Mouse (Mus musculus) liver, embryonic 14.5 days (tissue): ENCODE data around the gene Slc16a11. TPM values are rescaled to one million over a fixed set of nuclear protein-coding genes. Genes with fewer than 3 reads are reported as not detected.
A peak's percentile ranks its signal among the peaks of the same experiment; 100 is the strongest.

Experiments
- ATAC-seq: fragments of 200-750 bp; cut with Nextera tagmentation; 2 replicates; pipeline ENCODE4 v1.8.0; 2017; ENCODE audit warnings: moderate number of reproducible peaks, mild to moderate bottlenecking, moderate library complexity; ENCODE audit not compliant: insufficient read depth
- DNase-seq, 3 experiments: peaks; one replicate each; pipeline ENCODE4 v3.0.0-alpha.2; 2012 to 2013; ENCODE audit warnings: low read depth in 3 of 3, low spot score in 3 of 3
- H3K27ac ChIP-seq: fragments of 300-500 bp; sonication (generic); 2 replicates; pipeline ENCODE4 v1.5.1; 2014; ENCODE audit warnings: moderate library complexity, mild to moderate bottlenecking, control low read depth, inconsistent platforms
- H3K27me3 ChIP-seq: fragments of 300-500 bp; sonication (generic); 2 replicates; pipeline ENCODE4 v1.6.1; 2014; ENCODE audit warnings: mild to moderate bottlenecking, low read length, moderate library complexity; ENCODE audit not compliant: control insufficient read depth, insufficient read depth
- H3K36me3 ChIP-seq: fragments of 300-500 bp; sonication (generic); replicated peaks from 2 replicates; pipeline ENCODE4 v1.6.1; 2014; ENCODE audit warnings: low read depth; ENCODE audit not compliant: control insufficient read depth, insufficient read depth
- H3K4me1 ChIP-seq, 2 experiments: fragments of 200-500 bp in 1 of 2; fragments of 300-500 bp in 1 of 2; sonication (generic) in 1 of 2; replicated peaks; 2 replicates each; pipeline ENCODE4 v1.6.1; 2012 to 2014; ENCODE audit warnings: antibody characterized with exemption in 1 of 2, inconsistent platforms in 1 of 2, low read length in 1 of 2; ENCODE audit not compliant: control insufficient read depth in 2 of 2, insufficient read depth in 2 of 2
- H3K4me2 ChIP-seq: fragments of 300-500 bp; sonication (generic); 2 replicates; pipeline ENCODE4 v1.6.1; 2014; ENCODE audit warnings: low read depth, mild to moderate bottlenecking, control low read depth, moderate library complexity
- H3K4me3 ChIP-seq, 2 experiments: fragments of 200-500 bp in 1 of 2; fragments of 300-500 bp in 1 of 2; sonication (generic) in 1 of 2; 2 replicates each; pipeline ENCODE4 v1.5.1; 2012 to 2014; ENCODE audit warnings: low read depth in 2 of 2, low read length in 2 of 2, mild to moderate bottlenecking in 2 of 2, control low read depth in 1 of 2, inconsistent platforms in 1 of 2, moderate library complexity in 1 of 2; ENCODE audit not compliant: insufficient read depth in 1 of 2
- H3K9ac ChIP-seq: fragments of 300-500 bp; sonication (generic); replicated peaks from 2 replicates; pipeline ENCODE4 v1.6.1; 2014; ENCODE audit warnings: mild to moderate bottlenecking, control low read depth, moderate library complexity
- H3K9me3 ChIP-seq: fragments of 300-500 bp; sonication (generic); 2 replicates; pipeline ENCODE4 v1.6.1; 2016; ENCODE audit warnings: low read length, mixed read lengths; ENCODE audit not compliant: control insufficient read depth
- CTCF ChIP-seq: IDR thresholded peaks from 2 replicates; pipeline ENCODE4 v1.5.1; 2016; ENCODE audit warnings: antibody characterized with exemption, low read depth, control low read depth
- EP300 ChIP-seq: IDR thresholded peaks from 2 replicates; pipeline ENCODE4 v1.6.1; 2016; ENCODE audit warnings: antibody characterized with exemption, low read depth
- WGBS: fragments of 180-500 bp; shearing (Covaris S2); extraction: QIAGEN DNeasy Blood & Tissue Kit; methylation state at CpG from one replicate; pipeline ENCODE4 v1.1.7; 2014; ENCODE audit not compliant: insufficient replicate concordance; 5-methylcytosine and 5-hydroxymethylcytosine counted together
- polyA plus RNA-seq, 2 experiments: library from polyadenylated mRNA; depleted of rRNA in 1 of 2; stranded (reverse) in 1 of 2; unstranded in 1 of 2; fragments of >200 nt; fragmentation: Nextera tagmentation in 1 of 2; extraction: Ambion mirVana in 1 of 2; gene quantifications; 2 replicates each; pipeline versions ENCODE4 v1.2.1 to v1.2.3; 2012 to 2014

The Slc16a11 gene
- polyA plus RNA-seq, 2 experiments, result 0.47 to 0.79 TPM

DNA sequence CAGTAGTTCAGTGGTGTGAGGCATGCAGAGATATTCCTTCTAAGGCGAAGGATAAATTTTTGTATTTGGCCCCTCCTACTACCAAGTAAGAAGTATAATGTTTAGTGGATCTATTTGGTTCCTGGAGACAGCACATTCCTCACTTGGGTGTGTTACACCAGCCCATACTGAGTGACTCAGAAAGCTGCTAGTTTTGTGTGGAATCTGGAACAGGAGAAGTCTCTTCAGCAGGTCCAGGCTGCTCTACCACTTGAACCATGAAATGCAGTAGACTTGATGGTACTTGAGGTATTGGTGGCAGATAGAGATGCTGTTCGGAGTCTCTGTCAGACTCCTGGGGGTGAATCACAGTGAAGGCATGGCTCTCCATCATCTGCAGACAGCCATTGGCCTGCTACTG, 1.9 kb upstream of the Slc16a11 start:
- H3K27me3 ChIP-seq, result peaks cover 36% of the 10 kb centered on the region
- ATAC-seq, result no peak

DNA sequence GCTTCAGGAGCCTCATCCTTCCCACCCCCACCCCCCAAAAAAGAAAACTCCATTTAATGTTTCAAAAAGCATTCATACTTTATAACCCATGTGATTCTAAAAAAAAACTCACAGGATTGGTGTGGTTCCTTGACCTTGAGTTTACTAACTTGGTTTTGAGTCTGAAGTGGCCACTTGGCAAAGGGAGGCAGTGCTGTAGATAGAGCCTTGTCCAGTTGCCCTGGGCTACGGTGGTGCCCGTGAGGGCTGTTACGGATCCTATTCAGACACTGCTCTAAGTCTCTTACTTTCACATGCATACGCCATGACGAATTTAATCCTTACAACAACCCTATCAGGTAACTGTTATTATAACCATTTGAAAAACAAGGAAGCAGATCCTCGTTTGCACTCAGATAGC, 580 bp upstream of the Slc16a11 start:
- TF ChIP-seq EP300 (no peak), CTCF (no peak)
- Histone ChIP-seq H3K27me3 (peaks cover 42% of the 10 kb centered on the region), H3K27ac (no peak overlapping the region), H3K9ac (no peak overlapping the region), H3K4me2 (no peak overlapping the region), H3K9me3 (no peaks in the 10 kb centered on the region), H3K4me1 (no peaks in the 10 kb centered on the region), H3K4me3 (no peak overlapping the region), H3K36me3 (no peaks in the 10 kb centered on the region)
- 75% methylated on average over 6 of the region's 6 CpGs for WGBS
- no peak for ATAC-seq
- DNase-seq, result no peak

More for the DNA sequence above, 1.9 kb upstream of the Slc16a11 start:
- Histone ChIP-seq H3K36me3 (no peaks in the 10 kb centered on the region), H3K9me3 (no peaks in the 10 kb centered on the region), H3K4me2 (no peak overlapping the region), H3K4me1 (no peaks in the 10 kb centered on the region), H3K9ac (no peak overlapping the region), H3K4me3 (no peak overlapping the region), H3K27ac (no peak overlapping the region)
- no peak for DNase-seq
- 71% methylated on average over 2 of the region's 2 CpGs for WGBS
- no peak for TF ChIP-seq CTCF

DNA sequence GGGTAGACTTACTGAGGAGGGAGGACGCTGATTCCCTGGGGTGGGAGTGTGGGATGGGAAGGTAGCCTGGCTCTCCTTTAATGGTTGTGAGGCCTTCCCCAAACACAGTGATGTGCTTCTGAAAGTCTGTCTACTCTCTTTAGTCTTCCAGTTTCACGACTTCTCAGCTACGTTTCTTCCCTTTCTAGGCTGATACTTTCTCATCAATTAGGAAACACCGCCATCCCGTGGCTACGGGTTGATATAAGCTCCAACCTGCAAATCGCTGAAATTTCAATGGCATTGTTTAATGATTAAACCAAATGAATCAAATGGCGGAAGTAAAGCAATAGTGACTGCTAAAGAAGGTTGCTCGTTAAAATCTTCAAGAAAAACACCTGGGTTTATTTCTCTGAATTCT, 344 bp downstream of the Slc16a11 start:
- H3K4me3 ChIP-seq, result no peak overlapping the region
- no peaks in the 10 kb centered on the region for H3K36me3 ChIP-seq
- H3K27ac ChIP-seq, result no peak overlapping the region
- no peaks in the 10 kb centered on the region for H3K4me1 ChIP-seq
- peak in 1 of 3 experiments; percentile 49 for DNase-seq
- TF ChIP-seq EP300 (no peak), CTCF (peak; percentile 51; the same call in 1 of the 2 replicates)
- ATAC-seq, result no peak
- peaks cover 44% of the 10 kb centered on the region for H3K27me3 ChIP-seq
- no peak overlapping the region for H3K9ac ChIP-seq
- H3K4me2 ChIP-seq, result no peak overlapping the region
- H3K9me3 ChIP-seq, result no peaks in the 10 kb centered on the region
- WGBS, result 13% methylated on average over 9 of the region's 9 CpGs

DNA sequence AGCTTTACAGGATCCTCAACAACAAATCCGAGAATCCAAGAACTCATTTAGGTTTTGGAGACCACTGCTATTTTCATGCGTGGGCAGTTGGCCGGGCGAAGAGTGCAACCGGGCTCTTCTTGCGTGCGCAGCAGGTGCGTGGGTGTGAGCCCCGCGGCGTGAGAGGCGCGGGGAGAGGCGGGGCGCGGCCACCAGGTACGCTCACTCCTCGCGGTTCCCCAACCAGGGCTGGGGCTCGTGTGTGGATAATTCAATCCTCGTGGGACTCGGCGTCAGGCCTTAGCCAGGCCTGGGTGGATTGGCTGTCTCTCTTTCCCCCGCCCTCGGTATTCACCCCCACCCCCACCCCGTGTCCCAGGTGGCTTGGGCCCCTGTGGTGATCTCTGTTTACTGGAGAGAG, 1.2 kb downstream of the Slc16a11 start:
- TF ChIP-seq EP300 (no peak), CTCF (no peak)
- no peaks in the 10 kb centered on the region for H3K9me3 ChIP-seq
- H3K36me3 ChIP-seq, result no peaks in the 10 kb centered on the region
- H3K4me1 ChIP-seq, result no peaks in the 10 kb centered on the region
- no peak for DNase-seq
- H3K27ac ChIP-seq, result no peak overlapping the region
- no peak overlapping the region for H3K4me3 ChIP-seq
- no peak overlapping the region for H3K9ac ChIP-seq
- H3K4me2 ChIP-seq, result peak overlapping the region; percentile 43
- ATAC-seq, result no peak
- WGBS, result 11% methylated on average over 26 of the region's 26 CpGs
- peaks cover 44% of the 10 kb centered on the region for H3K27me3 ChIP-seq

DNA sequence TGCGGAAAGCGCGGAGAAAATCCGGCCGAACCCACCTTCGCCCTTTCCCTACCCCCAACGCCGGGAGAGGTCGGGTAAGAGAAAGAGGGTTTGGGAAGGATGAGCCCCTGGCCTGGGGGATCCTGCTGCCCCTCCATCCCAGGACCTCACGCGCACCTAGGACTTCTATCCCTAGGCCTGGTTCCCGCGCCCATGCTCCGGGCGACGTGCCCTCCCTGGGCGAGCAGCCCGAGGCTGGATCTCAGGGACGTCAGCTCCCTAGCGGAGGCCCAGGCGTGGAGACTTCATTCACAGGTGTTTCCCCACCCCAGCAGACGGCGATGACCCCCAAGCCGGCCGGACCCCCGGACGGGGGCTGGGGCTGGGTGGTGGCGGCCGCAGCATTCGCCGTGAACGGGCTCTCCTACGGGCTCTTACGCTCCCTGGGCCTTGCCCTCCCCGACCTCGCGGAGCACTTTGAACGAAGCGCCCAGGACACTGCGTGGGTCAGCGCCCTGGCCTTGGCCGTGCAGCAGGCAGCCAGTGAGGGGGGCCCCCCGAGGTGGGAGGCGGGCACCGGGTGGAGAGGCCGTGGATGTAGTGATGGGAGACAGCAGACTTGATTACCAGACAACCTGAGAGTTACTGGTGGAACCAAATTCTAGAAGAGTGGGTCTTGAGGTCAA, 1.8 kb downstream of the Slc16a11 start:
- Histone ChIP-seq H3K4me2 (peak overlapping the region; percentile 43), H3K4me1 (peaks cover 2% of the 10 kb centered on the region in 2 experiments), H3K4me3 (peak overlapping the region in 1 of 2 experiments; percentile 0; a peak in 2 of 4 replicates), H3K9me3 (no peaks in the 10 kb centered on the region), H3K27ac (no peak overlapping the region), H3K9ac (no peak overlapping the region), H3K36me3 (no peaks in the 10 kb centered on the region), H3K27me3 (peaks cover 44% of the 10 kb centered on the region)
- ATAC-seq (no peak; the same call in 1 of the 2 replicates), DNase-seq (no peak)
- TF ChIP-seq CTCF (no peak), EP300 (no peak)
- 2% methylated on average over 46 of the region's 46 CpGs for WGBS
